Mouse (Mus musculus) thymus, postnatal 4 days (tissue): ENCODE measurements around the gene Vsx1.

Experiments
- DNase-seq: peaks from one replicate; pipeline ENCODE4 v3.0.0; 2021

The Vsx1 gene

GRCm38 (mm10) chr2:150643726-150644415 is 45.3 kb downstream of the Vsx1 start:
- DNase-seq = no peak

GRCm38 (mm10) chr2:150643166-150643565 is 46.0 kb downstream of the Vsx1 start:
- no peak for DNase-seq

- no peak for DNase-seq
Measured at GRCm38 (mm10) chr2:150638370-150638733, 50.8 kb downstream of the Vsx1 start.

- DNase-seq = no peak
Measured at GRCm38 (mm10) chr2:150637702-150638369, 51.3 kb downstream of the Vsx1 start.

- DNase-seq = no peak
Measured at GRCm38 (mm10) chr2:150635877-150636446, 53.2 kb downstream of the Vsx1 start.
